Mouse (Mus musculus): ENCODE data around the gene Gjb6.

Gjb6 gene

DNA sequence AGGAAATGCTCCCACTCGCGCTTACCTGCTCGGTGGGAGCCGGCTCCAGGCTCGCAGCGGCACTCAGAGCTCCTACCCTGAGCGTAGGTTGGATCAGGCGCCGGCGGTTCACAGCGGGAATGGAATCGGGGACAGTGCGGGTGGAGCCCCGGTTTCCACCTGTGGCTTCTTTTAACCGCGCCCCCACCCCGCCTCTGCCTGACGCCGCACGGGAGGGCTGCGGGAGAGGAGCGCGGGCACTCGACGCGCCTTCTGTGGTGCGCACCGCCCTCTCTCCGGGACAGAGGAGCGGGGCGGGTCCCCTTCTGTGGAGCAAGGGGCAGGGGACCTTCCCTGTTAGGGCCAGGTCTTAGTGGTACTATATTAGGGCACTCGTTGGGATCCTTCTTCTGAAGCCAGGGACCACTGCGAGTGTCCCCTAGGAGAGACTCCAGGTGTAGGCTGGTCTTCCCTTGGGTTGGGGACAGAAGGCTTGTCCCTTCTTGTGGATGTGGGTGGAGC, at the start of gene Gjb6:
Gene Gjb6 (minus strand): TSS at position 451 of the 501 bp plus-strand sequence.
- in situ Hi-C loops (cut with MboI, MseI) = no loop called here

DNA sequence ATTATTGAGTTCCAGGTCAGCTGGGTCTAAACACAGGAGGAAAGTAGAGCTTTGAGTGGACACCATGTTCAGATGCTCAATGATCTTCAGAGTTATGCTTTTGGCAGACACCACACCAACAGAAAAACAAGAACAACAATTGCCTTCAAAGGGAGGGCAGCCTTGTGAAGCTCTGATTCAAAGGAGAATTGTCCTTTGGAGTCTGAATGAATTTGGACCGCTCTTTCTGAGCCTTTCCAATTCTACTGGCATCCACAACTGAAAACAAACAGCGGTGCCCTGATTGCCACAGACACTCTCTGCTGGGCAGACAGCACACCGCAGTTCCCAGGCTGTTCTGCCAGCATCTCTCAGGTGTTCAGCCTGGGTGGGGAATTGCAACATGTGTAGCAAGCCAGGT, 32.1 kb upstream of the Gjb6 start:
- in situ Hi-C loops (cut with MboI, MseI) = no loop called here

DNA sequence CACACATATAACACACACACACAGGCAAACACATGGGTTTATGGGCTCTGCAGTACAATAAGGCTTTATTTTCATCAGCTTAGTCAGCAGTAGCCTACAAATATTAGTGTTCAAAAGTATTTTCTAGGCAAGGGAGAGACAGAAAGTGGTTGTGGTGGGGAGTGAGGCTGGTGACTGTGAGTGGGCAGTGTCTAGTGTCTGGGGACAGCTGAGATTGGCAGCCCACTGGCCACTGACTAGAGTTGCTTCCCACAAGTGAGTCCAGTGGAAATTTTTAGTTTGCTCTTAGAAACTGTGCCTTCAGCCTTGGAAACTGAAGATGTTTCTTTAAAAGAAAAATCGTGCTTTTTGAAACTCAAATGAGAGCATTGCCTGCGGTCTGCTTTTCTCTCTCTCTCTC, 28.4 kb upstream of the Gjb6 start:
- in situ Hi-C loops (cut with MboI, MseI) = no loop called here

DNA sequence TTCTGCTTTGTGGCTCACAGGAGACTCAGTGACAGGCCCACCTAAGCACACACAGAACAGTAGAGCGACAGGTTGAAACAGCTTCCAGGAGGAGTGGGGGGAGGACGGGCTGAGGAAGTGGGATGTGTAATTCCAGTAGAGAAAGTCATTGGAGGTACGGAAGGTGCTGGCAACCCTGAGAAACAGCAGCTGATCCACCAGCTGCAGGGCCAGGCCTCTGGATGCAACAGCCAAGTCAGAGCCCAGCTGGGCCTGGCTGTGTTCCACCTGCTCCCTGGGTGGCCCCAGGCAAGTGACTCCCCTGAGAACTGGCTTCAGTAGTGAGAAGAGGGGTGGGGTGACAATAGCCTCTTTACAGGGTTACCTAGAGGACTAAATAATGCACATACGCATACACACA, 27.8 kb upstream of the Gjb6 start:
- in situ Hi-C loops (cut with MboI, MseI) = no loop called here

DNA sequence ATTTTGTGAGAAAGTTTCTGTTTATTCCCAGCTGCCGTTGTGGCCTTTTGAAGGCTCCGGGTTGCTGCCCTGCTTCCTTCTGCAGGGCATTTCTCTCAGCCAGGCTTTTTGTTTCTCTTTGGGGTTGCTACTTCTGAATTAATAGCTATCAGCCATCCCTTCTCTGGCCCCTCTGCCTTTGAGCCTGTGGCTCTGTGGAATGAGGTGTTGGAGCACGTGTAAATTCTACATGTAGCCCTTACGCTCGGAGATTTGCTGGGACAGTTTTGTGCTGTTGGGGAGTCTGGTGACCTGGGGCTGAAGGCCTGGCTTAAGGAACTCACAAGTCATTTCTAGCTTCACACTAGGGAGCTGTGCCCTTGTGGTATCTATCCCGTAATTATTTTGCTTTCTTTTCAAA, 21.5 kb upstream of the Gjb6 start:
- in situ Hi-C loops (cut with MboI, MseI) = no loop called here

DNA sequence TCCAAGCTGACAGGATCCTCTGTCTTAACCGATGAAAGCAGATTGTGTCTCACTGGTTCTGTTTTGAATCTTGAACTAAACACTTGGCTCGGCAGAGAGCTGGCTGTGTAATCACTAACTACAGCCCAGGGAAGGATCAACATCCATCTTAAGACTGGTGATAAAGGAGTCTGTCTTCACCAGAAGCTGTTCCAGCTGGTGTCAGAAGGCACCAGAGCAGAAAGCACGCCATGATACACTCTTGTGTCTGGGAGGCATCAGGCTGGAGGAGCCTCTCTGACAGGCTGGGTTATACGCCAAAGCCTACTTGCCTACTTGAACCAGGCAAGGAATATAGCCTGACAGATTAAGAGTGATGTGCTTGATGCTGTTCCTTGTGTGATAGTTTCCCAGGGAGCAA, 12.3 kb upstream of the Gjb6 start:
- in situ Hi-C loops (cut with MboI, MseI) = no loop called here

DNA sequence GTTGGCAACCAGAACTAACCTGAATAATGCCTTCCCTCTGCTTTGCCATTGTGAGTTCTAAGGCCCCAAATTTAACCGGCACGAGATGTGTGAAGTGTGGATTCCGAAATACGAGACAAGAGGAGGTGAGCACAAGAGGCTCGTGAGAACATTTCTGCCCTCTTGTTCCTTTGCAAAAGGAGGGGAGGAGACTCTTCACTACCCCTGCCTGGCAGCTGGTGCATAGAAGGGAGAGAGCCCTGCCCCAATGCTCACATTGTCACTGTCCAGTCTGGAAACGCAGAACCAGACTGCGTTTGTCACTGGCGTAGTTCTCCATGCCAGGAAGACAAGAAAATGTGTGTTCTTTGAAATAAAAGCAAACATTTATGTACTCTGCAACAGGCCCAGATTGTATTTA, 1.9 kb upstream of the Gjb6 start:
- in situ Hi-C loops (cut with MboI, MseI) = no loop called here

DNA sequence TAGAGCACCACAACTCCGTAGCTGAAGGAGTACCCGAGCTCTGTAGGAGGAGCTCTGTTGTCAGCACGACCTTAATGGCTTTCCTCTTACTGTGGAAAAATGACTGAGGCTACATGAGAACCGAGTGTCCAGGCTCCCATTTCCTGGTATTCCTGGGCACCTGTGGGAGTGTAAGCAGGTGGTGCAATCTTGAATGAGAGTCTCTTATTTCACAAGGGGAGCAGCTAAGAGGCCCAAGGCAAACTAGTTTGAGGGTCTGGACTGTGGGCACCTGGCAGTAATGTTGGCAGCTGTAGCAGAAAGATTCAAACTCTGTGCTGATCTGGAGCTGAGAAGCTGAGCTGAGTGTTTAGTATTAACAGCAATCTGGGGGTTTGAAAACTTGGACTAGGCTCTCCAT, 6.0 kb downstream of the Gjb6 start:
- in situ Hi-C loops (cut with MboI, MseI) = no loop called here

DNA sequence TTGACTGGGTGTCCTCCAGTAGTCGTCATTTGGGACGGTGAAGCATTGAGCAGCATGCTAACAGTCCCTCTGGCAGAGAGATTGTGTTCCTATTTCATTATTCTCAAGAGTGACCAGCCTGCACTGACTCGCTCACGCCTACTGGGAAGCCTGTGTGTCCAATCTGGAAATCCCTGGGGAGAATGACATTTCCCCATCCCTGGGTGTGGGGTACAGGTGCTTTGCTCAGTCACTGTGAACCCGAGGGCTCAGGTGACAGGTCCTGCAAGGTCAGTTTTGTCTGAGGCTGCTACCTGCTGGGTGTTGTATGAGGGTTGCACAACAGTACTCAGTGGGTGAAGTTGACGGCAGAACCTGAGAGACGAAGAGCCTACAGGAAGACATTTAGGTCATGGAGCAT, 11.1 kb downstream of the Gjb6 start:
- in situ Hi-C loops (cut with MboI, MseI) = no loop called here

DNA sequence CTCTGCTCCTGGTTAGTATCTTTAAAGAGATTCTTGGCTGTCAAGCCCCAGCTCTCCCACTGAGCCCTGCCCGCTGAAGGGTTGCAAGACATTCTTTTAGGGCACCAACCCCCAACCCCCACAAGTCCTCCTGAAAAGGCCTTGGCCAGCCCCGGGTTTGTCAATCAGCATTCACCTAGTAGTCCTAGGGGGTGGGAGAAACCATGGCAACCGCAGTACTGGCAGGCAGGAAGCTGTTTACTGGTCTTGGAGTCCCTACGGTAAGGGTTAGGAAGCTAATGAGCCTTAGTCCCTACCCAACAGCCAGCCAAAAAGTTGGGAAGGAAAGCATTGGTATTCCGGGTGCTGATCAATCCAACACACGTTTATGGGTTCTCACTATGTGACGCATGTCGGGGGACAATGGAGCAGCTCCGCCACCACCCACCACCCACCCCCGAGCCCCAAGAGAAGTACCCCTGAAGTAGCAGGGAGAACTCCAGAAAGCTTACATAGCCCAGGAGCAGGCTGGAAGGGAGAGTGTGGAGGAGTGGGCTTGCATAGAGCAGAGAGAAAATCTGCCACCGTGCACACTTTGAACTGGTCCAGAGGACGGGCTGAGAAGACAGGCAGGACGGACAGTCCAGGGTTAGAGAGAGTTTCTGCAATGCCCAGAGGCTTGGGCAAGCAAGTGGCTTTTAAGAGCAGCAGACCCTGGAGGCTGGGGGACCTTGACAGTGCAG, 17.4 kb downstream of the Gjb6 start, which contains the start of gene Gm4491:
Gene Gm4491 (minus strand): TSS at position 61 of the 722 bp plus-strand sequence.
- in situ Hi-C loops (cut with MboI, MseI) = no loop called here

DNA sequence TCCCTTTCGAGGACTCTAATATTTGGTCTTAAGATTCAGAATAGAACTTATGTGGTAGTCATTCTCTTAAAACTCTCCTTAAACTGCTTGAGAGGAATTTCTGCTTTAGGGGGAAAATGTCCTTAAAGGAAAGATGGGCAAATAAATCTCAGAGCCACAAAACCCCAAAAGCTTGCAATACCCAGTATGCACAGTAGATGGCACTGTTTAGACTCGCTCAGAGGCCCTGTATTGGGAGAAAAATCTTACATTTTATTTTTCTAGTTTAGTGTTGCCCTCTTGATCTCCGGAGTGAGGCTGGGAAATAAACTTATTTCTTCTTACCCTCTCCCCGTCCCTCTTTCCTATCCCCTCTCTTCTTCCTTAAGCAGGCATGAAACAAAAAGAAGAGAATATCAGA, 24.2 kb downstream of the Gjb6 start:
- in situ Hi-C loops (cut with MboI, MseI) = loop anchor here (5.0 kb wide), 1 partner anchor 253 kb away; no protein-coding TSS in a partner anchor

DNA sequence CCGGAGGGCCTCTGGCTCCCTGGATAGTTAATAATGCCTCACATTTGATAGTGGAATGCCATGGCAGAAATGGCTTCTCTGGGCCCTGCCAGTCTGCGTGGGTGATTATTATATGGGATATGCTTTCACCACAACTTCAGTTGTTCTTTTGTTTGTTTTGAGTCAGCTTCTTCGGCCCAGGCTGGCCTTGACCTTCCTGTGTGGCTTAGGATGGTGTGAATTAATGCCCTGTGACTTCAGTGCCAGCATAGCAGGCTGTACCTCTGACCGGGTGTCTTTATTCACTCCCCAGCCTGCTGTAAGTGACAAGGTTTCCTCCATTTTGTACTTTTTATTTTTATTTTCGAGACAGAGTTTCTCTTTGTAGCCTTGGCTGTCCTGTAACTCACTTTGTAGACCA, 25.5 kb downstream of the Gjb6 start:
- in situ Hi-C loops (cut with MboI, MseI) = loop anchor here (5.0 kb wide), 1 partner anchor 254 kb away; no protein-coding TSS in a partner anchor

DNA sequence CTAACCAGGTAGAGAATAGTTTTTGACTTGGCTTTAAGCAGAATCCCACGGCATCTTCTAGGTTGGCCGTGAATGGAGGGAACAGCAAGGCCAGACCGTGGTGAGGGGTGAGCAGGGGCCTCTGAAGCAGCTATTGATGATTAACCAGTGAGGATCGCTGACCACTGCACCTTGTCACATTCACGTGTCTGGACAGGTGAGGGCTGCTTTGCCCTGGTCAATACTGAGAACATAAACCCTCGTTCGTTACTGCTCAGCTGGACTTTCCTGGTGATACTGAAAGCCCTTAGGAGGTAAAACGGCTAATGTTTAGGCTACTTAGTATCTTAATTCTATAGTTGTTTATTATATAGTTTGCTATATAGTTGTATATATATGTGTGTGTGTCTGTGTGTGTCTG, 26.3 kb downstream of the Gjb6 start:
- in situ Hi-C loops (cut with MboI, MseI) = loop anchor here (5.0 kb wide), 1 partner anchor 255 kb away; no protein-coding TSS in a partner anchor

DNA sequence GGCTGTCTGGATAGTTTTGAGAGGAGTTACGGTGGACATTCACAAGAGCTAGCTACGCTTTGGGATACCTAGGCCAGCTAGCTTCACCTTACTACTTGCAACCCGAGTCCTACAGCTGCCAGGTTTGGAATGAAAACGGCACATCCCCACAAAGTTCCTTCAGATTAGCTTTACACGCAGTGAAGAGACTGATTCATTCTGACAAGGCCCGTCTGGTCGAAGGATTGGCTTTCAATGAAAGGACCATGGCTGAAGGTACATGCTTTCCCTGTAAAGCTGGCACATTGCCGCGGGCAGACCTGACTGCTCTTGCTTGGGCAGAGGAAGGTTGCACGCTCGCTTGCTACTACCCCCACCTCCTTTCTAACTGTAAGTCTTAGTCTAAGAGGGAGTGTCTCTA, 27.7 kb downstream of the Gjb6 start:
- in situ Hi-C loops (cut with MboI, MseI) = loop anchor here (5.0 kb wide), 1 partner anchor 257 kb away; no protein-coding TSS in a partner anchor

DNA sequence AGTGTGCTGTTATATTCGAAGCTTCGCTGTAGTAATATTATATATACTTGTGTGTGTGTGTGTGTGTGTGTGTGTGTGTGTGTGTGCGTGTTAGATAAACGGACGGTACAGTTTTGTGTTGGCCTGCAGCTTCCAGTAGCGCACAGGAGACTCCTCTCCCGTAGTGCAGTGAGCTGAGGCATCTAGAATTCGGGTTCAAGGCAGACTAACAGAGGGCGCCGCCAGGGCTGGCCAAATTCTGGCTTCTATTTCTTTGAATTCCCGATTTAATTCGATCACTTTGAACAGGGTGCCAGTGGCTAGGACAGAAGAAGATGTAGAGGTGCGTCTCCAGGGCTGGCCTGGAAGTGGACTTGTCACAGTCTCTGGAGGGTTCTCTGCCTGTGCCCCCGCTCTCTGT, 28.3 kb downstream of the Gjb6 start:
- in situ Hi-C loops (cut with MboI, MseI) = loop anchor here (5.0 kb wide), 1 partner anchor 257 kb away; no protein-coding TSS in a partner anchor

DNA sequence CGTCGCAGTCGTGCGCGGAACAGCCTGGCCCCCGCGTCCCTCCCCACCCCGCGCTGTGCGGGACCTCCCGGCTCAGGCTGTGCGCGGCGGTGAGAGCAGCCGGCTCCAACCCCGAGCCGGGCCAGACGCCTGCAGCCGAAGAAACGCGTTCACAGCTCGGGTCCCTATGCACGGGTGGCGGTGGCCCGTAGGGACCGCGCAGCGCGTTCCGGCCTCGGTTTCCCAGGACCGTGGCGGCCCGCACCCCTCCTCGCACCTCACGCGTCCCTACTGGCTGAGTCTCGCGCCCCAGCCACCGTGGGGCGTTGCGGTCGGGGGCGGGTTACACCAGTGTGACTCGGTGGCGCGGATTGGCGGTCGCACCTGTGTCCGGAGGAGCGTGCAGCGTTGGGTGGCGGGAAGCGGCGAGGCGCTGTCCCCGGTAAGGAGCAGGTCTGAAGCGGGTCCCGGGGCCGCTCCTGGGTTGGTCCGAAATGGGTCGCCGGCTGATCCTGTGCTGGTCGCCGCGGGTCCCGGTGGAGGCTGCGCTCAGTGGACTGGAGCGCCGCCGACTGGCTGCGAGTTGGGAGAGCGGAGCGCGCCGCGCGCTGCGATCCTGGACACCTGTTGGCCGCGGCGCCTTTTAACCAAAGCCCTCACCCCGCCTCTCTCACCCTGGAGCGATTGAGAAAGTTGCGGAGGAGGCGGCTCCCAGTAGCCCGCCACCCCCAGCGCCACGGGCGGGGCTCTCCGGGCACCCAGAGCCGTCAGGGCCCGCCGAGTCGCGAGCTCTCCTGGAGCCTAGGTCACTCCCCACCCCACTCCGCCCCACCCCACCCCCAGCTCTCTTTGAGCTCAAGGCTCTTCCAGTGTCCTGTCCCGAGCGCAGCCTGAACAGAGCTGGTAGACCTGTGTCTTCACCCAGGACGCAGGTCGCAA, 29.0 kb downstream of the Gjb6 start, which contains the start of gene Gjb2:
Gene Gjb2 (minus strand): TSS at position 597 of the 918 bp plus-strand sequence.
- in situ Hi-C loops (cut with MboI, MseI) = loop anchor here (5.0 kb wide), 1 partner anchor 258 kb away; no protein-coding TSS in a partner anchor

DNA sequence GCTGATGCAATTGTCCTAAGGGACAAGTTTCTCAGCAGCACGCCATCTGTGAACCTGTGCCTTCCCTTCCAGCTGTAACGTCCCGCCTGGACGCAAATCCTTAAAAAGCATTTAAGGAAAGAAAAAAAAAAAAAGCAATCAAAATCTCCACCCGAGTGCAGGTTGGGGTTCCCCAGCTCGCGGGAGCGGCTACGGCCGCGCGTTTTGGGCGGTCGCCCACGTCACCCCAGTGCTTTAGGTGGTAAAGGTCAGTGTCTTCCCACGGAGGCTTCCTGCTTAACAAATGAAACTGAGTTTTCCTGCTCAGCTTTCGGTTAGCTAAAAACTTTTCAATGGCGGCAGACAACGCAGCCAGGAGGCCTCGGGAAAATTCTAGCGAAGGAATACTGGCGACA, 29.7 kb downstream of the Gjb6 start:
- in situ Hi-C loops (cut with MboI, MseI) = no loop called here

DNA sequence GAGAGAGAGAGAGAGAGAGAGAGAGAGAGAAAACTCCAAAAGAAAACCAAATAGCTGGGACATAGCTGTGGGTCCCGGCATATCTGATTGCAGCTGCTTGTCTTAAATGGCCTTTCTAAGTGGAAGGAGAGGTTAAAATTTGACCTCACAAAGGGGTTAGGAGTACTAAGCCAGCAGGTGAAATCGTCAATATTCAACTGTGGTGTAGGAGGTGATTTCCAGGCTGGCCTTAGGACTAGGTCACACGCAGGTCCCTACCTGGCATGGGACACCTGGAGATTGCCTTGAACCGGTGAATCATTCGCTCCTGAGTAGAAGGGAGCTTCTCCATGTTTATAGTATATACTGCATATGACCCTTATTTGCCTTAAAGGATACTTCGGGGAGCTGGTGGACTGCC, 30.3 kb downstream of the Gjb6 start:
- in situ Hi-C loops (cut with MboI, MseI) = no loop called here

DNA sequence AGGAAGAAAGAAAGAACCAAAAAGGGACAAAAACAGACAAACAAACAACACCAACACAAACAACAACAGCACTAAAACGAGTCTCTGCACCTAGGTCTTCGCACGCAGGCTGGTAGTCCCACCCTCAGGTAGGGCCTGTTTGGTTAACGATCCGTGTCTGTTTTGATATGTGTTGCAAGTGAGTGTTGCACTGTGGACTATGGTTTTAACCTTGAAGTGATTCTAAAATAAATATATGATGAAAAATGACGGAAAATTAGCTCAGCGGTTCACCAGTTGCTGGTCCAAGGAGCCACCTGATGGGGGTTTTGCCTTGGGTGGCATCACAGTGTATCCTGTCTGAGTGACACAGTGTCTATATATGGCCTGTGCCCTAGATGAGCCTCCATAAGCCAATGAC, 31.8 kb downstream of the Gjb6 start:
- in situ Hi-C loops (cut with MboI, MseI) = no loop called here

DNA sequence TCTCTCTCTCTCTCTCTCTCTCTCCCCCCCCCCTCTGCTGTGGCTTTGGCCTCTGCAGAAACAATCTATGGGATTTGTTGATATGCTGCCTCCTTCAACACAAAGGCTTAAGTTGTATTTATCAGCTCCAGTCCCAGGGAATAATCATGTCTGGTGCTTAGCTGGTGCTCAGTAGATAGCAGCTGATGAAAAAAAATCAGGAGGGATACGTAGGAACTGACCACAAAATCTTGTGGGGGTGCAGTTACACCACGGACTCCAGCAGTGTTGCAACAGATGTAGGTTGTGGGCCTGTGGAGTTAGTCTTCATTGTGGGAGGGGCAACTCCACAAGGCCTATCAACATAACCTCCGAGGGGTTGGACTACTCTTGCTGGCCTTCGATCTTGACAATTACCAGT, 37.6 kb downstream of the Gjb6 start:
- in situ Hi-C loops (cut with MboI, MseI) = no loop called here

DNA sequence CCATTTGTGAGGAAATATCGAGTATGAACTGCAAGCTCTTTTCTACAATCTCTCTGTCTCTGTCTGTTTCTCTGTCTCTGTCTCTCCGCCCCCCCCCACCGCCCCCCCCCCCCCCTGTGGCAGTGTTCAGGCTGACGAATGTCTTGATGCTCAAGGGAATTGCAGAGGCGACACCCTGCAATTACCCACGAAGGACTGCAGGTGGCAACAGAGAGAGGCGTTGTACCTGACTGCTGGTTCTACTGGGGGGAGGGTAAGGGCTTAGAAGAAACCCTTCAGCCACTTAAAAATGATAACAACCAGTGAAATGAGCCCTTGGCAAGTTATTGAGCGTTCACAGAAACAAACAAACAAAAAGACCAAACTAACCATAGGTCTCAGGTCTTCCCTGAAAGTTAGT, 40.4 kb downstream of the Gjb6 start:
- in situ Hi-C loops (cut with MboI, MseI) = no loop called here

DNA sequence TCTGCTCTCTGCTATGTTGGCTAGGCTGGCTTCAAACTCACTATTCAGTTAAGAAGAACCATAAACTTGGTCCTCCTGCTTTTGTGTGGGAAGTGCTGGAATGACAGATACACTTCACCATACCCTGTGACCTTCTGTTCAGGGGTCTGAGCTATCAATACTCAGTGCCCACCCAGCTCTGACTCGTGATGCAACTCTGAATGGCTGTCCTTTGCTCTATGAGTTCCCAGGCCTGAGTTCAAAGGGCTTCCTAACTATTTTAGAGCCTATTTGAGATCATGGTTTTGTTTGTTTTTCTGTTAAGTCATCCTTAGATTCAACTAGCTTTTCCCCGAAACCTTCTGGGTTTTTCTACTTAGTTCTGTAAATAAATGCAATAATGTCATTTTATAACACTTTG, 43.4 kb downstream of the Gjb6 start:
- in situ Hi-C loops (cut with MboI, MseI) = no loop called here
